Mouse (Mus musculus): ENCODE measurements at regions not wholly inside any gene's neighbourhood (a gene's known extent, or its start where the extent isn't known, plus 50 kb on each side); places are given as distances from the start of the nearest gene placed in this dataset.

DNA sequence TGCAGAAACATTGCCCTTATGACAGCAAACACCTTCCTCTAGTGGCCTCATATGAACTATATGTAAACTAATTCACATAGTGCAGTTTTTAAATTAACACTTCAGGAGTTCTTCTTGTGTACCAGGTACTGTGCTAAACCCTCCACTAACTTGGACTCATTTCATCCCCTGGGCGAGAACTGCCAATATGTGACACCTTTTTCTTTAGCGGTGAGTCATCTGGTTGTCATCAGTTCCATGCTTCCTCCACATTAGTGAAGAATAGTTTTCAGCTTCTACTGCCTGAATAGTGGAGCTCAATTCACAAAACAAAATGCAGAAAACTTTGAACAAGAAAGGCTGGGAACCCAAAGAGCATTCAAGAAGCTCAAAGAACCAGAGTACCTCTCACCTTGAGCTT, 76.9 kb upstream of the Slc24a5 start:
- no peak for DNase-seq (ENCODE audit: low spot score)
- H3K27me3 ChIP-seq (ENCODE audit: control insufficient read depth, insufficient read depth, low read length), result no peaks in the 10 kb centered on the region
- no peaks in the 10 kb centered on the region for H3K36me3 ChIP-seq (ENCODE audit: control insufficient read depth, insufficient read depth, low read length)
- 96% methylated on average over 2 of the region's 2 CpGs for WGBS
- H3K9ac ChIP-seq (ENCODE audit: low read depth, low read length), result no peak overlapping the region
- H3K9me3 ChIP-seq (ENCODE audit: control insufficient read depth, low read length), result no peaks in the 10 kb centered on the region
- H3K4me3 ChIP-seq (ENCODE audit: low read depth, low read length), result no peak overlapping the region
- H3K27ac ChIP-seq (ENCODE audit: low read depth, low read length), result no peak overlapping the region
- ATAC-seq (ENCODE audit: low FRiP score), result no peak
- H3K4me1 ChIP-seq (replicated peaks; ENCODE audit: control insufficient read depth, insufficient read depth, low read length), result no peaks in the 10 kb centered on the region
- no peak overlapping the region for H3K4me2 ChIP-seq (replicated peaks; ENCODE audit: low read depth, low read length)

DNA sequence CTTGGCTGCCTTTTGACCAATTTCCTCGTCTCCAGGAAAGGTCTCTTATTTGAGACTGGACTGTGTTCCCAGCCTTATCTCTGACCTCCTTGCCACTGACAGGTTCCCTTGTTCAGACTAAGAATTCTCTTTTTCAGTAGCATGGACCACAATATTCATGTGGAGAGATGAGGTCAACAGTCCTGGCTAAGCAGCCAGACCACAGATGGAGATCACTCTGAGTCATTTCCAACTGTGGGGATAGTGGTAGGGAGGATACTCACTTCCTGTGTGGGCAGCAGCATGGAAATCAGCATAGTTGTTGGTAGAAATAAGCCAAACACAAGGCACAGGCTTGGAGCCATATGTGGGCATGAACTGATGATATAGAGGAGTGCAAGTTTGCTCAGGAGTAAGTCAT, 52.9 kb upstream of the Slc24a5 start:
- Histone ChIP-seq H3K9ac (ENCODE audit: low read depth, low read length) (no peak overlapping the region), H3K4me3 (ENCODE audit: low read depth, low read length) (no peak overlapping the region), H3K9me3 (ENCODE audit: control insufficient read depth, low read length) (no peaks in the 10 kb centered on the region), H3K36me3 (ENCODE audit: control insufficient read depth, insufficient read depth, low read length) (no peaks in the 10 kb centered on the region), H3K27me3 (ENCODE audit: control insufficient read depth, insufficient read depth, low read length) (no peaks in the 10 kb centered on the region), H3K4me1 (replicated peaks; ENCODE audit: control insufficient read depth, insufficient read depth, low read length) (no peaks in the 10 kb centered on the region), H3K4me2 (replicated peaks; ENCODE audit: low read depth, low read length) (no peak overlapping the region), H3K27ac (ENCODE audit: low read depth, low read length) (no peak overlapping the region)
- ATAC-seq (ENCODE audit: low FRiP score) (no peak), DNase-seq (ENCODE audit: low spot score) (no peak)
- 79% methylated on average over 1 of the region's 1 CpGs for WGBS

DNA sequence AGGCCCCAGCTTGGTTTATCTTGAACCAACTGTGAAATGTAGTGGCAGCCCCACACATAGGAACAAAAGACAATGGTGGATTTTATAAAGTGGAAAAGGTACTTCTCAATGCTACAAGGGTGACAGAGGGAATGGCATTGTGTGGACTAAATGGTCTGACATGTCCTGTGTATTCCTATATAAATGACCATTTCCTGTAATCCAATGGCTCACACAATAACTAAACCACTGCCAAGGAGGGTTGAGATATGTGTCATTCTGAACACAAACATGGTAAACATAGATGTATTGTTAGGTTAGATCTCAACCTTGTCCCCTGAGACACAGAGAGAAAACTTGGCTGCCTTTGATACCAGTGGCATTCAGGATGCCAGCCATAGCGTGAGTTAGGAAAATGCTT, 51.0 kb upstream of the Slc24a5 start:
- Histone ChIP-seq H3K4me3 (ENCODE audit: low read depth, low read length) (no peak overlapping the region), H3K4me1 (replicated peaks; ENCODE audit: control insufficient read depth, insufficient read depth, low read length) (no peaks in the 10 kb centered on the region)
- 100% methylated on average over 1 of the region's 1 CpGs for WGBS

More for the DNA sequence above, 51.0 kb upstream of the Slc24a5 start:
- ATAC-seq (ENCODE audit: low FRiP score) (no peak), DNase-seq (ENCODE audit: low spot score) (no peak)
- H3K9ac ChIP-seq (ENCODE audit: low read depth, low read length), result no peak overlapping the region
- H3K4me2 ChIP-seq (replicated peaks; ENCODE audit: low read depth, low read length), result no peak overlapping the region
- no peaks in the 10 kb centered on the region for H3K36me3 ChIP-seq (ENCODE audit: control insufficient read depth, insufficient read depth, low read length)
- H3K27me3 ChIP-seq (ENCODE audit: control insufficient read depth, insufficient read depth, low read length), result no peaks in the 10 kb centered on the region
- H3K27ac ChIP-seq (ENCODE audit: low read depth, low read length), result no peak overlapping the region
- no peaks in the 10 kb centered on the region for H3K9me3 ChIP-seq (ENCODE audit: control insufficient read depth, low read length)
